Mouse (Mus musculus) ovary, postnatal 36 days (tissue): ENCODE results near the gene Ccdc82.

Source experiments
- DNase-seq: peaks from one replicate; pipeline ENCODE4 v3.0.0; 2022; ENCODE audit warnings: low spot score, mixed read lengths

The Ccdc82 gene

DNA sequence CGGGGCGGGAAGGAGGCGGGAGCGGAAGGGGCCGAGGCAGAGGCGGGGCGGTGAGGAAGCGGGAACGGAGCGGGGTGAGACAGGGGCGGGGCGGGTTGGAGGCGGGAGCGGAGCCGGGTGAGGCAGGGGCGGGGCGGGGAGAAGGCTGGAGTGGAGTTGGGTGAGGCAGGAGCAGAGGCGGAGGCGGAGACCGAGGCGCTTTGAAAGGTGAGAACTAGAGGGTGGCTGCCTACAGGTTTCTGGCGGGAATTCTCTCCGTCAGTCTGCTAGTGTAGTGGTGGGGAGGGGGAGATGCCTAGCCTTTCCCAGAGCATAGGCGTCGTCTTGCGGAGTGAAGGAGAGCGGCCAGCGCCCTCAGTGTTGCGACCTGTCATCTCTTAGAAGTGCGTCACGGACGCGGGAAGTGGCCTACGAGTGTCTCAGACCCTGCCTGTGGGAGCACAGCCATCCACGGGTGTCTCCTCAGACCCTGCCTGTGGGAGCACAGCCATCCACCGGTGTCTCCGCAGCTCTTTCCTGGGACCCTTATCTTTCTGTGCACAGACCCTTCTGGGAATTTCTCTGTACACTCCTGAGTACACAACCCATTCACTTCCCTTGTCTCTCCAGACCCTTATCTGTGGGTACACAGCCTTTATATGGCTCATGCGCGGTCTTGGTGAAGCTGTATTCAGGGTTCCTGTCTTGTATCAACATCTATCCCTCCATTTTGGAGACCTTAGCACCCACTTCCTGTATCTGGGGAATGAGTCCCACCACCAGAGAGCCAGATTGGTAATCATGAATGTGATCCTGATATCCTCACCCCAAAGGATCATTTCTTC, at the start of gene Ccdc82:
TSS of gene Ccdc82 (plus strand) at position 141 of the 824 bp plus-strand sequence.
- DNase-seq: peak; percentile 92

DNA sequence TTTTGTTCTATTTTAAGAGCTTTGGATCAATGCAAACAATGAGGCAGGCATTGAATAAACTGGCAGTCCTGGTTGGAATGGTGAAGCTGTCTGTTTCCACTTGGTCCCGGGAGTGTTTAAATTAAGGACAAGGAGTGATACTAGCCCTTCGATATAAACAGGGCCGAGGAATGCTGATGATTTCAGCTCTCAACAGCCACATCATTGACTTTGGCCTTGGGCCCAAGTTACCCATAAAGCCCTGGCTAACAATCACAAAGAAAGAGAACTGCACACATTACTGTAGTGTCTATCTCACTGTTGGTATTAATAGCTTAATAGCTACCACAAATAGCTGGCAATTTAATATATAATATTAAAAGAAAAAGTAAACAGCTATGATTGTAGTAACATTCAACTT, 46.7 kb upstream of the Ccdc82 start:
- no peak for DNase-seq

DNA sequence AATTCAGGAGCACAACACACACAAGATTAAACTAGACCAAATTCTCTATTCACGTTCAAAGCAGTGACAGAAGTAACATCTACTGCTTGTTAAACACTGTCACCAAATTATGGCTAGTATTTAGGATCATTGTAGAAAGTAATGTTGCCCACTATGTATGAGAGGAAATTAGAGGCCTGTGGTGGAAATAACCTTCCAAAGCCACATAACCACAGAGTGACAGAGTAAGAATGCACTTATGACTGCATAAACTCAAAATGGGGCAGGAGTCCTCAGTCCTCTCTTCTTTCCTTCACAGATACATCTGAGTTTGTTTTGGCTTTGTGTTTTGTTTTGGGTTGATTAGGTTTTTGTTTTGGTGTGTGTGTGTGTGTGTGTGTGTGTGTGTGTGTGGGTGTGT, 43.6 kb upstream of the Ccdc82 start:
- no peak for DNase-seq

DNA sequence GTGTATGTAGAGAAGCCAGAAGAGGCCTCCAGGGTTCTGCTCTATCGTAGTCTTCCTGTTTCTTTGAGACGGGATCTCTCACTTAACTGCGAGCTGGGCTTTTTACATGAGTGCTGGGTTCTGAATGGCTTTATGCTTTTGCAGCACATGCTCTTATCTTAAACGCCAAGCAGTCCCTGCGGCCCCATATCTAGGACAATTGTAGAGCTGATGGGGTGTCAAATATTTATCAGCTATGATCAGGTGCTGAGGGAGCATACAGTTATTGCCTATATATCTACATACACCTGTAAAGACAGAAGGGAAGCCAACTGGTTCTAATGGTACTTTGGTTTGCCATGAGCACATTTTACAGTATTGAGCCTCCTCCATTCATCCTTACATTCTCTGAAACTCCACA, 43.1 kb upstream of the Ccdc82 start:
- no peak for DNase-seq

DNA sequence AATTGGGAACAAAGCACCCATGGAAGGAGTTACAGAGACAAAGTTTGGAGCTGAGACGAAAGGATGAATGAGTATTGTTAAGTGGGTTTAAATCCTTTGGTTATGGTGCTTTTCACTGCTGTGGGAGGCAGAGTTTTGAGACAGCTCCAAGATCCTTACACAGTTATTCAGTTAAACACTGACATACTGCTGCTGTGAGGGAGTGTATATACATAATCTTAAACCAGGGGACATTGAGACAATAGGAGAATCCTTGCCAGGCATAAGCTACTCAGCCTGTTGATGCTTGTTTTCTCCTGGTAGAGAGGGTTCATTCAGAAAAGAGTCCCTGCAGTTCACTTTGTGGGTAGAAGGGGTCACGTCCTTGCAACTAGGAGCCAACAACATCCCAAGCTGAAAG, 40.4 kb upstream of the Ccdc82 start:
- no peak for DNase-seq

DNA sequence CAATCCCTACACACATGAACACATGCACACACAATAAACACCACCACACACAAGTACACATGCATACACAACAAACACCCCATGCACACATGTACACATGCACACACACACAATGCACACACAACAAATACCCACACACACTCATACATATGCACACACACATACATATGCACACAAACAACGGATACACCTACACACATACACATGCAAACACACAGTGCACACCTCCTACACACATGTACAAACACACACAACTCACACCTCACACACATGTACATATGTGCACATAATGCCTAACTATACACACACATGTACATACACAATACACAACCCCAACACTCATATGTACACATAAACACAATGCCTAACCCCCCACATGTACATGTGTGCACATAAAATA, 20.9 kb upstream of the Ccdc82 start:
- no peak for DNase-seq

DNA sequence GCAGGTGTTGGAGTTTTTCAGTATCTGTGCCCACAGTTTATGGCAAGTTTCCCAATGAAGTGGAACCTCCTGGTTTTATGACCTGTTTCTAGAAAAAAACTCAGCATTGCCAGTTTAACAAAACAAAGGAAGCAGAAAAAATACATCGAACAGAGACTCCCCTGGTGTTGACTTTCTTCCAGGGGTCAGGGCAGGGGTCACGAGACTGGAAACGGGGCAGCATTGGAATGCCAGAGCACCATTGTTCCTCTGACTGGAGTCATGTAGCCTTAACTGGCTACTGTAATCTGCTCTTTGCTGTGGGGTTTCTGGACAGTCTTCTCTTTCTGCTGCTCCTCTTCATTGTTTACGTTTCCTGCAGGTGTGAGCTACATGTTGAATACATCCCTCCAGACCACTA, 16.2 kb upstream of the Ccdc82 start:
- DNase-seq: no peak

DNA sequence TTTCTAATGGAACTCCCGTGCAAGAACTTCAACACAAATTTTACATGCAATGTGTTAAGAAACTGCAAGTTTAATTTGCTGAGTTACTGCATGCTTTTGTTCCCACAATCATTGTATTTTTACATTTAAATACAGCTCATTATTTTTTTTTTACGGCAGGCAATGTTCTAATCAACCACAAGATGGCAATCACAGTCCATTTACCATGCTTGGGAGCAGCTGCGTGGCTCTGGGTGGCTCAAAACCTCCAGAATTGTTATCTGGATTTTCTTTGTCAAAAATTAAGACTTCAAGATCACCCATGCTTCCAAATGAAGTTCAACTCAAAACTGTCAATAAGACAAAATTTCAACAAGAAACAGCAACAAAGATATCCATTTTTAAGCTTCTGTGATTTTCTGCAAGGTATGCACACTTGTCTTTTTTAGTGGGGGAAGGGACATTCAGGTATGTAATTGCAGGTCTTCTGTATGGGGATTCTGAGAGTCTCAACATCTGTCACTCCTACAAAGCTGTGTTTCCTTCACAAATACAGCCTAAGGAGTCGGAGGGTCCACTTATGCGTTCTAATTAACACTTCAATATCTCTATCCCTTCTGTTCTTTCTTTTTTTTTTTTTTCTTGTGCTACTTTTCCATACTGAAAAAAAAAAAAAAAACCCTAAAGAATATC, 15.1 kb upstream of the Ccdc82 start:
- DNase-seq: no peak

DNA sequence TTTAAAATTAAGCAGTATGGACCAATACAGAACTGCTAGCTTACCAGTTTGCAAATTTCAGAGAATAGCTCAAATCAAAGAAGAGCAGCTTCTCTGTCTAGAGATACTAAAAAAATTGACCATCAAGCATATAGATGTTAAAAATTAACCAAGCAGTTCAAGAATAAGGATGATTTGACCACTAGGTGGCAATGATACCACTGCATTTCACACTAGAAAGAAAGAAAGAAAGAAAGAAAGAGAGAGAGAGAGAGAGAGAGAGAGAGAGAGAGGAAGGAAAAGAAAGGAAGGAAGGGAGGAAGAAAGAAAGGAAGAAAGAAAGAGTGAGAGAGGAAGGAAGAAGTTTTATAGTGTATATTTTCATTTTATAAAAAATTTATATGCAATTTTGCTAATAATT, 4.4 kb upstream of the Ccdc82 start:
- DNase-seq: no peak

DNA sequence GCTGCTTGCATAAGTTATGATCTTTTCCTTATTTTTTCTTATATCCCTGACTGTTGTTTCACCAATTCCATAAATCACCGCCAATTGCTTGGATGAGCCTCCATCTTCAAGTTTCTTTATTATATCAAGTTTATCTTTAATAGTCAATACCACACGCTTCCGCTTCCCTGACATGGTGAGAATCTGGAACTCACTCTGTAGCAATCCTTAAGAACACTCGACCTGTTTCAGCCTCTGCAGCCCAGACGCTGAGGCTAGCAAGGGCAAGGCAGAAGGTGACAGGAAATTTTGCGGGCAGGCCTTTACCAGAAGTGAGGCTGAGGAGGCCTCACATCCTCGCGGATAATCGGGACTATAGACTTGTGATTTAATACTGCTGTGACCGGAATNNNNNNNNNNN, 1.3 kb upstream of the Ccdc82 start, which contains the start of gene Jrkl:
TSS of gene Jrkl (minus strand) at position 349 of the 400 bp plus-strand sequence.
- peak; percentile 26 for DNase-seq

DNA sequence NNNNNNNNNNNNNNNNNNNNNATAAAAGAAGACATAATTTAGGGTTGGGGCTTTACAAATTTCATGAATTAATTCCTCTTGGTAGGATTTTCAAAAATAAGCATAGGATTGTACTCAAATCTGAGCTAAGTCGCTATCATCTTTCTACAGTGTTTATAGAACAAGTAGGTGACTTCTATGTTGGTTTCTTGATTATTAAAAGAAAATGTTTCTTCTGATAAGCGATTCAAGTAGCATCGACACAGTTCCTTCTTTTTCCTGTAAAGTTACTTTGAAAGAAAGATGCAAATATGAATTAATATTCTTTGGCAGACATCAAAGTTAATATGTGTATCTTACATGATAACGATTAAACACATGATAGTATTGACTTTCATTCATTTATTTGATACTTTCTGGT, 1.3 kb downstream of the Ccdc82 start:
- no peak for DNase-seq

DNA sequence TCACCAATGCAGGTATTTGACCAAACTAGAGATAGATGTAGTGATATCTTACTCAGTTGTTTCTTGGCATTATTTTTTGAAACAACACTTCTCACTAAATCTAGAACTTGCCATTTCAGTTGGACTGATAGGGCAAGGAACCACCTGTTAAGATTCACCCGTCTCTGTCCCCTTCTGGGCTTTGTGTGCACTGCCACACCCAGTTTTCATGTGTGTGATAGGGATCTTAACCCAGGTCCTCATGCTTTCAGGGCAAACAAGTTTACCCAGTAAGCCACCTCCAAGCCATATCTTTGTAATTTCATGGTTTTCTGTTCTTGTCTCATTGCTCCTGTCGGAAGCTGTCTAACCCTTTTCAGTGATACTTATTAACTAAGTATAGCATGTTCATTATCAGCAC, 4.5 kb downstream of the Ccdc82 start:
- DNase-seq: no peak

DNA sequence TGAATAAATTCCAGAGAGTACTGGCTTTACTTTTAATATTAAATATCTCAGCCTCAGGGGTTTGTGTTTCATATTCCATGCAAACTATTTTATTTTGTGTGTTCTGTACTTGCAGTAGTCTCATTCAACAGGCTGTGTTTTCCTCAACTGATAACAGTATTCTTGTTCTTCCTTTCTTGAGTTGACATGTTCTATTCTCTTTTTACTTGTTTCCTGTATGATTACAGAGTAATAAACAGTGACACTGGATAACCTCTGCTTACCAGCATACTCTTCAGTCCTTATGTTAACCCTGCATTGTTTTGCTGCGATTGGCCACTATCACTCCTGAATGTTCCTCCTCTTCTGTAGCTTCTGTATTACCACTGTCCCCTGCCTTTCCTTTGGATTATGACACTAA, 10.0 kb downstream of the Ccdc82 start:
- DNase-seq: no peak

DNA sequence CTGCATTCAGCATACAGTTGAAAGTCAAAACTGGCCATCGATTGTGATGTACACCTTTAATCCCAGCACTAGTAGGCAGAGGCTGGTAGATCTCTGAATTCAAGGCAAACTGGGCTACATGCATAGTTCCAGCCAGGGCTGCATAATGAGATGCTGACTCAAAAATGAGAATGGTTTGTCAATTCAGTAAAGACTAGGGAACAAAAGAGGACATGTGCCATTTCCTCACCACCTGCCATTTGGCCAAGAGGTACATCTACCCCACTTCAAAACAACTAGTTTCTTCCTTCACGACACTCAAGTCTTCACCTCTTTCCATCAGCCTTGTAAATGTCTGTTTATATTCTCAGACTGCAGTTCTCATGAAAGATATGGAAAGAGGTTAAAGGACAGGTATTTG, 11.4 kb downstream of the Ccdc82 start:
- DNase-seq: no peak

DNA sequence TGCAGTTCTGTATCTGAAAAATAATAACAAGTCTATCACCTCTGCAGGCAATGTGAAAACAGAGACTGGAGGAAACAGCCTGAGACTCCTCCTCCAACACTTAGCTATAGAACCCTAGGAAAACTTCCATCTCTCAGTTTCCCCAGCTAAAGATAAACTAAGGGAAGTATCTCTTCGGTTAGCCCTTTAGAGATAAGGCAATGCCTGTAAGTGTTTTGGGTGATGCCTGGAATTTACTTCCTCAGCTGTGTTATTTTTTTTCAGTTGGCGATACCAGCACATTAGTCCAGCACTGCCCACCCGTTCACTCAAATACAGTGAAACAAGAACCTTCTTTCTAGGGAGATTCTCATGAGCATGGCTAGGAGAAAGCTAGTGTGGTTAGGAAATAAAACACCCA, 14.2 kb downstream of the Ccdc82 start:
- no peak for DNase-seq

DNA sequence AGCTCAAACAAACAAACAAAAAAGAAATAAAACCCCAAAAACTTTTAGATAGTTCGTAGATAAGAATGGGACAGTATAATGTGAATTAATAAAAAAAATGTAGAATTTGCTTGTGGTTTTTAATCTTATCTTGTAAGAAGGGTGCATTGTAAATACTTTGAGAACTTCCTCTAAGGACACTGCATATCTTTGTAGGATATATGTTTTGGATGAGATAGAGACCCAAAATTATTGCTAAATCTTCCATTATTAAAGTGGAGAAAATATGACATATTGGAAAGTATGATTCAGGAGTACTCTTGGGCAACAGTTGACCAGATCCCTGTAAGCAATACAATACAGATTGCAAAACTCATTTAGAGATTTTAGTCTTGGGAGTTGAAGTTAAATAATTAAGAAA, 26.5 kb downstream of the Ccdc82 start:
- DNase-seq: no peak

DNA sequence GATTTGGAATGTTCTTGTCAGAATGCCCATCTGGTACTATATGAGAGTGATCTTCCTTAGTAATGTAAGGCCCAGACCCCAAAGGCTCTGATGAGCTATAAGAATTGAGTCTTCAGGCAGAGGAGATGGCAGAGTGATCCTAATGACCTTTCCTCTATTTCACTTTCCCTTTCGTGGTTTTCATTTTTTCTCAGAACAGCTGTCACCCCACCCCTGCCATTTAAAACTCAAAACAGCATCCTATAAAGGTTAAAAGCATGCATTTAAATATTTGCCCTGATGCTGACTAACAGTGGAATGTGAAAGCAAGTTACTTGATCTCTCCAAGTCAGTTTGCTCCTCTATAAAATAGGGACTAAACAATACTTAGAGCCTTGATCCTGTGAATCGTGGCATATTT, 40.7 kb downstream of the Ccdc82 start:
- DNase-seq: no peak

DNA sequence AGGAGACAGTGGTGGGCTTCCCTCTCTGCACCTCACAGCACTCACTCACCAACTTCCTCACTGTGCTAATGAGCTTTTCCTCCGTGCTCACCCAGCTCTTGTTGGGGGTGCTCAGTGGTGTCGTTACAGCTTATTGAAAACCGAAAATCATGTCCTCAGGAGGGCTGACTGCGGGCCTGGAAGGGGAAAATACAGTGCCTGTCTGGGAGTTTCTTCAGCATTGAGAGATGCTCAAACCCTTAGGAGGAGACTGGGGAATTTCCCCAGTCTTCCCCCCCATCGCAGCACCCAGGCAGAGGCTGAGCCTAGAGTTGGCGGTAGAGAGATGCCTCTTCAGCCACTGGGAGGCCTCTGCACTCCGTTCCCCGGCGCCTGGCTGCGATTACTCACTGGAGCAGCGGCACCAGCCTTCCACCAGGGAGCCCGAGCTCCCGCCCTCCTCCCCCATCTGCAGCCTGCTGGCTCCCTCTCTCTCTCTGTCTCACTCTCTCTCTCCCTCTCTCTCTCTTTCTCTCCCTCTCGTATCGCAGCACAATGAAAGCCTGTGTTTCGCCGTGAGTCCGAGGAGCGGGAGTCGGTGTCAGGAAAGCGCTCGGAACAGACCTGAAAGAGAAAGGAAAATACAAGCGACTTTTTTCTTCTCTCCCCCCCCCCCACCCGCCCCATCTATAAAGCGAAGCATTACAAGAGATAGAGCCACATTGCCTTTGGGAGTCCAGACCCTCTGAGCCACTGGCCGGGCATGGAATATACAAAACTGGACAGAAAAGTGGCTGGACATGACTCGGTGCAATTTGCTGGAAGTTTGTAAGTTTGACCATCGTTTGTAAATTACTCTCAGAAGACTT, 49.7 kb downstream of the Ccdc82 start:
- DNase-seq: peak; percentile 90

DNA sequence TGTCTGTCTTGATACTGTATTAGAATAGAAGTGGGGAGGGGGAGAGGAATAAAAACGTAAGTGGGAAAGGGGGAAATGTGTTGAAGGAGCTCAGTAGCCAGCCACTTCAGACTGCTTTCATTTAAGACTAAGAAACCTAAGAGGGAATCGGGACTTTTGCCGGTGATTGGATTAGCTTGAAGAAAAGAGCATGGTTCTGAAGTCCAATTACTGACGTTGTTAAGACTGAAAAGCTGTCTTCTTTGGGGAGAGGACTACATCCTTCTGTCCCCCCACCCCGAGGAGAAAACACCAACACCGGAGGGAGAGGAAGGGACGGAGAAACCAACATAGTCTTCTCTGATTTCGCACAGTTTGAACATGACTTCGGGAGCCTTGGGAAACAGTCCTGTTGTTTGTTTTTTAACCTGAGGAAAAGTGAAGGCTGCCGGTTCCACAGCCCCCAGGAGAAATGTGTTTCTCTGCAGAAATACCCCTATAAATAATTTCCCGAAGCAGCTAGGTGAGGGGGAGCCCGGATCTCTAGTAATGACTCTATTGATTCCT, 50.4 kb downstream of the Ccdc82 start:
- DNase-seq: no peak

DNA sequence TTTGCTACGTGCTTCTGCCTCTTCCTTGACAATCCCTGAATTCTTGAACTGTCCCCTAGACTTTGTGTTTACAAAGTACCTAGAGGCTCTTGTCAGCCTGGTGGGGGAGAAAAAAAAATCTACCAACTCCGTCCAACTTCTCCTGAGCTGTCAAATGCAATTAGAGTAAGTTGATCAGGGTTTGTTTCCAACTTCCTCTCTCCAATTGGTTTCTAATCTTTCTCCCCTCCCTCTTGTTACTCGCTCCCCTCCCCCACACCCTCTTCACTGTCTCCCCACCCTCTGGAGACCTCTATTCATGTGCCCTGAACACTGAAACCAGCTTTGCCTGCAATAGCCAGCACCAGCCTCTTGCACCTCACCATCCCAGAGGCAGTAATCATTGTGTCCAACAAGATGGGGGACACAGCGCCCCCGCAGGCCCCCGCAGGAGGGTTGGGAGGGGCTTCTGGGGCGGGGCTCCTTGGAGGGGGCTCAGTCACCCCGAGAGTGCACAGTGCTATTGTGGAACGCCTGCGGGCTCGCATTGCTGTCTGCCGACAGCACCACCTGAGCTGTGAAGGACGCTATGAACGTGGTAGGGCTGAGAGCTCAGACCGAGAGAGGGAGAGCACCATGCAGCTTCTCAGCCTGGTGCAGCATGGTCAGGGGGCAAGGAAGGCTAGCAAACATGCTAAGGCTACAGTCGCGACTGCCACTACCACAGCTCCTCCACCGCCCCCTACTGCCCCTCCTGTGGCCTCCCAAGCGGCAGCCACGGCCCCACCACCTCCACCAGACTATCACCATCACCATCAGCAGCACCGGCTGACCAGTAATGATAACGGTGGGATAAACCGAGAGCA, 51.1 kb downstream of the Ccdc82 start, which contains the start of gene Maml2:
TSS of gene Maml2 (plus strand) at position 290 of the 845 bp plus-strand sequence.
- DNase-seq: peak; percentile 68

DNA sequence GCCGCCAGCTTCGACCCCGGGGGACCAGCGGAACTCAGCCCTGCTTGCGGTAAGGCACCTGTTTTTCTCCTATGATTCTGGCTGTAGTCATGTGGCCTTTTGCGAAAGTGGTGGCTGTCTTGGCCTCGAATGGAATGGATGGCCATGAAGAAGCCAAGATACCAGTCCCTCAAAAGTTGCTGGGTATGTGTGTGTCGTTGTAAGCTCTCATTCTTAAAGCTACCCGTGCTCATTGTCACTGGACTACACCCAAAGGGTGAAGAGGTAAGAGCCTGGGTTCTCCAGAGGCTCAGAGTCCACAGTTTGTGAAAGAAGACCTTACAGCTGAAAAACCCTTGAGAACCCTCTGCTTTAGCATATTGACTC, 51.7 kb downstream of the Ccdc82 start:
- no peak for DNase-seq
